Mouse (Mus musculus) heart, embryonic 14.5 days (tissue): ENCODE data around the gene Casz1. TPM values are rescaled to one million over a fixed set of nuclear protein-coding genes. Genes with fewer than 3 reads are reported as not detected.

ENCODE experiments used
- ATAC-seq: fragments of 200-750 bp; cut with Nextera tagmentation; 2 replicates; pipeline ENCODE4 v1.8.0; 2017; ENCODE audit warnings: low read depth, moderate TSS enrichment; ENCODE audit not compliant: insufficient number of reproducible peaks, insufficient read depth, low FRiP score
- H3K27ac ChIP-seq, 2 experiments: fragments of 200-500 bp in 1 of 2; fragments of 300-500 bp in 1 of 2; sonication (generic) in 1 of 2; replicated peaks in 1 of 2; 2 replicates each; pipeline ENCODE4 v1.5.1; 2012 to 2014; ENCODE audit warnings: low read depth in 2 of 2, low read length in 2 of 2, control low read depth in 1 of 2, mild to moderate bottlenecking in 1 of 2, mixed read lengths in 1 of 2; ENCODE audit not compliant: control insufficient read depth in 1 of 2, insufficient read depth in 1 of 2
- H3K27me3 ChIP-seq: fragments of 300-500 bp; sonication (generic); 2 replicates; pipeline ENCODE4 v1.6.1; 2014; ENCODE audit warnings: mild to moderate bottlenecking, low read length, control low read depth; ENCODE audit not compliant: control insufficient read depth, insufficient read depth
- H3K36me3 ChIP-seq: fragments of 300-500 bp; sonication (generic); 2 replicates; pipeline ENCODE4 v1.6.1; 2014; ENCODE audit warnings: mild to moderate bottlenecking, control low read depth, low read length, mixed read lengths; ENCODE audit not compliant: control insufficient read depth, insufficient read depth
- H3K4me1 ChIP-seq, 2 experiments: fragments of 200-500 bp in 1 of 2; fragments of 300-500 bp in 1 of 2; sonication (generic) in 1 of 2; 2 replicates each; pipeline ENCODE4 v1.6.1; 2012 to 2014; ENCODE audit warnings: low read length in 2 of 2, control low read depth in 1 of 2, mixed read lengths in 1 of 2; ENCODE audit not compliant: control insufficient read depth in 2 of 2, insufficient read depth in 2 of 2
- H3K4me2 ChIP-seq: fragments of 300-500 bp; sonication (generic); 2 replicates; pipeline ENCODE4 v1.6.1; 2014; ENCODE audit warnings: mild to moderate bottlenecking, low read length
- H3K4me3 ChIP-seq, 2 experiments: fragments of 200-500 bp in 1 of 2; fragments of 300-500 bp in 1 of 2; sonication (generic) in 1 of 2; 2 replicates each; pipeline ENCODE4 v1.5.1; 2012 to 2014; ENCODE audit warnings: low read length in 2 of 2, mild to moderate bottlenecking in 2 of 2, control low read depth in 1 of 2, low read depth in 1 of 2, moderate library complexity in 1 of 2; ENCODE audit not compliant: control insufficient read depth in 1 of 2, insufficient read depth in 1 of 2
- H3K9ac ChIP-seq: fragments of 300-500 bp; sonication (generic); 2 replicates; pipeline ENCODE4 v1.6.1; 2014; ENCODE audit warnings: mild to moderate bottlenecking, low read length
- H3K9me3 ChIP-seq: fragments of 300-500 bp; sonication (generic); 2 replicates; pipeline ENCODE4 v1.6.1; 2016; ENCODE audit warnings: low read length, control low read depth; ENCODE audit not compliant: control insufficient read depth
- WGBS: fragments of 180-500 bp; shearing (Covaris S2); extraction: QIAGEN DNeasy Blood & Tissue Kit; methylation state at CpG from one replicate; pipeline ENCODE4 v1.1.7; 2014; 5-methylcytosine and 5-hydroxymethylcytosine counted together
- polyA plus RNA-seq: library from polyadenylated mRNA; unstranded; fragments of >200 nt; fragmentation: Nextera tagmentation; extraction: Ambion mirVana; gene quantifications from 2 replicates; pipeline ENCODE4 v1.2.1, GENCODE M21; 2014

Casz1 gene
- polyA plus RNA-seq, 1 experiment from 2014 or later: 24.6 TPM

- peaks cover 48 to 74% of the 10 kb centered on the region in 2 experiments for H3K4me1 ChIP-seq
- no peaks in the 10 kb centered on the region for H3K9me3 ChIP-seq
- WGBS: 50% methylated on average over 10 of the region's 10 CpGs
- 0 out of 2 replicates have a peak overlapping the region, but pooled peaks have one; percentile 32 for H3K9ac ChIP-seq
- H3K36me3 ChIP-seq: peaks cover 4% of the 10 kb centered on the region; the same call in 1 of the 2 replicates
- H3K4me2 ChIP-seq: peak overlapping the region; percentile 1; the same call in 1 of the 2 replicates
- H3K27ac ChIP-seq: peak overlapping the region; percentile 17 to 47; a peak in 1 of 4 replicates
- no peak overlapping the region for H3K4me3 ChIP-seq
- no peaks in the 10 kb centered on the region for H3K27me3 ChIP-seq
- peak; percentile 27; the same call in 1 of the 2 replicates for ATAC-seq
Measured at GRCm38 (mm10) chr4:148914863-148915622, 110.8 kb downstream of the Casz1 start.

DNA sequence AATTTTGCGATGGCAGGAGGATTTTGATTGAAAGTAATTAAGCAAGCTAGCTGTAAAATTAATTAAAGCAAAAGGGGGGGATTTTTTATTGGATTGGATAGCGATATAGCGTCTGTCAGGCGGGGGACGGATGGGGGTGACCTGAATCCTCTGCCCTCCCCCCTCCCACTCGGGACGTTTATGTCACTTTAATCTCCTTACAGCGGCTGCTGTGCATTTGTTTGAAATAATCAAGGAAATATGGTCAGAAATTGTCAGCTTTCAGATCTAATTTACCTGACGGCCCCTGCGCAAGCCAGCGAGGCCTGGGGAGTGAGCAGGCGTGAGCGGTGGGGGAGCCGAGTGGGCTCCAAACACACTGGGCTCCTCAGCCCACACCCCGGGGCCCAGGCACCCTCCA is 111.6 kb downstream of the Casz1 start:
- 88% methylated on average over 15 of the region's 15 CpGs for WGBS
- H3K36me3 ChIP-seq: peaks cover 4% of the 10 kb centered on the region; the same call in 1 of the 2 replicates
- no peak overlapping the region for H3K4me2 ChIP-seq
- H3K4me3 ChIP-seq: no peak overlapping the region
- ATAC-seq: no peak
- peaks cover 42 to 73% of the 10 kb centered on the region in 2 experiments for H3K4me1 ChIP-seq
- H3K9me3 ChIP-seq: no peaks in the 10 kb centered on the region
- H3K27ac ChIP-seq: no peak overlapping the region
- no peak overlapping the region for H3K9ac ChIP-seq
- H3K27me3 ChIP-seq: no peaks in the 10 kb centered on the region

- Histone ChIP-seq H3K36me3 (peaks cover 4% of the 10 kb centered on the region; the same call in 1 of the 2 replicates), H3K9ac (peak overlapping the region; percentile 34; the same call in 1 of the 2 replicates), H3K27ac (0 out of 4 replicates have a peak overlapping the region, but pooled peaks of 1 of the 2 experiments have one; percentile 24), H3K4me1 (peaks cover 24 to 70% of the 10 kb centered on the region in 2 experiments), H3K9me3 (no peaks in the 10 kb centered on the region), H3K27me3 (no peaks in the 10 kb centered on the region; the same call in 1 of the 2 replicates), H3K4me3 (no peak overlapping the region), H3K4me2 (no peak overlapping the region)
- ATAC-seq: no peak
- WGBS: 78% methylated on average over 15 of the region's 15 CpGs
Measured at GRCm38 (mm10) chr4:148918707-148919447, 114.6 kb downstream of the Casz1 start.

DNA sequence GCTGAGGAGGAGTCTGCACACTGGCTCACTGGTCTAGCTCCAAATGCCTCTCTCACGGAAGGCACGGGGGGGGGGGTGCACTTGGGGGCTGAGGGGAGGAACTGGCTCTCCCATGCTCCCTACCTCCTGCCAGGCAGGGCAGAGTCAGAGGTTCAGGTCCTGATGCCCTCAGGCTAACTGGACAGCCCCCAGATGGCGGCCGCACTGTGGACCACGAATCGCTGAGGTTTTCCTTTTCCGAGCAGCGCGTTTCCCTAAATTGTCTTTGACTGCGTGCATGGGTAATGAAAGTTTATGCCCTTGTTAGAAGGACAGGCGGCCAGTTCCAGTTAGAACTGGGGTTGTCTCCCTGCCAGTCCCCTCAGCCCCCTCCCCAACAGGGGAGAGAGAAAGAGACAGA is 116.4 kb downstream of the Casz1 start:
- ATAC-seq: no peak
- Histone ChIP-seq H3K9ac (peak overlapping the region; percentile 21; the same call in 1 of the 2 replicates), H3K4me2 (no peak overlapping the region), H3K4me3 (no peak overlapping the region), H3K27me3 (no peaks in the 10 kb centered on the region; the same call in 1 of the 2 replicates), H3K9me3 (no peaks in the 10 kb centered on the region), H3K4me1 (peaks cover 26 to 69% of the 10 kb centered on the region in 2 experiments), H3K27ac (peak overlapping the region in 1 of 2 experiments; percentile 28; a peak in 2 of 4 replicates), H3K36me3 (peaks cover 4% of the 10 kb centered on the region; the same call in 1 of the 2 replicates)
- 60% methylated on average over 11 of the region's 11 CpGs for WGBS

- H3K27me3 ChIP-seq: no peaks in the 10 kb centered on the region; the same call in 1 of the 2 replicates
- H3K27ac ChIP-seq: peak overlapping the region; percentile 23 to 71
- H3K36me3 ChIP-seq: peaks cover 4% of the 10 kb centered on the region; the same call in 1 of the 2 replicates
- peak overlapping the region; percentile 57 for H3K9ac ChIP-seq
- no peaks in the 10 kb centered on the region for H3K9me3 ChIP-seq
- H3K4me2 ChIP-seq: peak overlapping the region; percentile 46
- H3K4me3 ChIP-seq: no peak overlapping the region
- peaks cover 41 to 86% of the 10 kb centered on the region in 2 experiments for H3K4me1 ChIP-seq
- 17% methylated on average over 16 of the region's 16 CpGs for WGBS
- ATAC-seq: peak; percentile 22; the same call in 1 of the 2 replicates
Measured at GRCm38 (mm10) chr4:148922221-148922700, 118.0 kb downstream of the Casz1 start.

- H3K9ac ChIP-seq: 0 out of 2 replicates have a peak overlapping the region, but pooled peaks have one; percentile 45
- H3K9me3 ChIP-seq: no peaks in the 10 kb centered on the region
- peaks cover 4% of the 10 kb centered on the region; the same call in 1 of the 2 replicates for H3K36me3 ChIP-seq
- no peak overlapping the region for H3K4me2 ChIP-seq
- WGBS: 70% methylated on average over 9 of the region's 9 CpGs
- peaks cover 46 to 90% of the 10 kb centered on the region in 2 experiments for H3K4me1 ChIP-seq
- no peak overlapping the region; a peak in 1 of 4 replicates for H3K27ac ChIP-seq
- H3K4me3 ChIP-seq: no peak overlapping the region
- H3K27me3 ChIP-seq: no peaks in the 10 kb centered on the region; the same call in 1 of the 2 replicates
- no peak for ATAC-seq
Measured at GRCm38 (mm10) chr4:148923414-148923813, 119.2 kb downstream of the Casz1 start.

DNA sequence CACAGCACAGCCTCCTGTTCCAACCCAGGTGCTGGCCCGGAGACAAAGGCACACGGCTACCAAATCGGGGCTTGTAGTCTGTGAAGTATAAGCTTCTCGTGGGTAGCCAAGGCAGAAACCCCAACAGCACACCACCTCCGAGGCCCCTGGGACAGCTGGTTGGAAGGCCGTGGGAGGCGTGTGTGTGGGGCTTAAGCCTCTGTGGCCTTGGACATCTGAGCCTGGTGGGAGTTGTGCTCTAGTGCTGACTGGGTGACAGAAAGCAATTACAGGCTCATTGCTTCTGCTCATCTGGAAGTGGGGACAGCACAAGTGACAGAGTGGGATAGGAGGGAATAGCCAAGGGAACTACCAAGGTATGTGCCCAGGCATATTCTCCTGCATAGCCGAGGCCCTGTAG is 119.7 kb downstream of the Casz1 start:
- H3K4me1 ChIP-seq: peaks cover 52 to 90% of the 10 kb centered on the region in 2 experiments
- H3K36me3 ChIP-seq: peaks cover 7% of the 10 kb centered on the region
- WGBS: 61% methylated on average over 8 of the region's 8 CpGs
- H3K9me3 ChIP-seq: no peaks in the 10 kb centered on the region
- H3K27ac ChIP-seq: peak overlapping the region in 1 of 2 experiments; percentile 10; a peak in 2 of 4 replicates
- peak overlapping the region; percentile 45; the same call in 1 of the 2 replicates for H3K9ac ChIP-seq
- no peaks in the 10 kb centered on the region; the same call in 1 of the 2 replicates for H3K27me3 ChIP-seq
- ATAC-seq: no peak
- no peak overlapping the region for H3K4me3 ChIP-seq
- H3K4me2 ChIP-seq: no peak overlapping the region
